Mouse (Mus musculus) intestine, embryonic 14.5 days (tissue): ENCODE results near the gene Mnt. TPM values are rescaled to one million over a fixed set of nuclear protein-coding genes. Genes with fewer than 3 reads are reported as not detected.

Source experiments
- ATAC-seq: fragments of 200-750 bp; cut with Nextera tagmentation; replicated peaks from 2 replicates; pipeline ENCODE4 v1.8.0; 2017; ENCODE audit warnings: low read depth, moderate number of reproducible peaks, moderate TSS enrichment, moderate library complexity; ENCODE audit not compliant: low FRiP score, low TSS enrichment
- DNase-seq: peaks from one replicate; pipeline ENCODE4 v3.0.0-alpha.2; 2018; ENCODE audit warnings: low spot score
- H3K27ac ChIP-seq: fragments of 300-500 bp; sonication (generic); 2 replicates; pipeline ENCODE4 v1.5.1; 2014; ENCODE audit warnings: low read depth, mild to moderate bottlenecking, control low read depth
- H3K27me3 ChIP-seq: fragments of 300-500 bp; sonication (generic); replicated peaks from 2 replicates; pipeline ENCODE4 v1.6.1; 2014; ENCODE audit warnings: low read length, control low read depth; ENCODE audit not compliant: control insufficient read depth, insufficient read depth
- H3K36me3 ChIP-seq: fragments of 300-500 bp; sonication (generic); 2 replicates; pipeline ENCODE4 v1.6.1; 2014; ENCODE audit warnings: low read length, control low read depth; ENCODE audit not compliant: control insufficient read depth, insufficient read depth
- H3K4me1 ChIP-seq: fragments of 300-500 bp; sonication (generic); replicated peaks from 2 replicates; pipeline ENCODE4 v1.6.1; 2014; ENCODE audit warnings: low read length, control low read depth, mixed read lengths; ENCODE audit not compliant: control insufficient read depth, insufficient read depth
- H3K4me2 ChIP-seq: fragments of 300-500 bp; sonication (generic); 2 replicates; pipeline ENCODE4 v1.6.1; 2014; ENCODE audit warnings: low read length
- H3K4me3 ChIP-seq: fragments of 300-500 bp; sonication (generic); 2 replicates; pipeline ENCODE4 v1.5.1; 2014; ENCODE audit warnings: low read depth, low read length, control low read depth, mixed read lengths
- H3K9ac ChIP-seq: fragments of 300-500 bp; sonication (generic); 2 replicates; pipeline ENCODE4 v1.6.1; 2014; ENCODE audit warnings: mild to moderate bottlenecking, low read length
- H3K9me3 ChIP-seq: fragments of 300-500 bp; sonication (generic); 2 replicates; pipeline ENCODE4 v1.6.1; 2016; ENCODE audit warnings: low read length, control low read depth; ENCODE audit not compliant: control insufficient read depth
- WGBS: fragments of 180-500 bp; shearing (Covaris S2); extraction: QIAGEN DNeasy Blood & Tissue Kit; methylation state at CpG from one replicate; pipeline ENCODE4 v1.1.7; 2014; 5-methylcytosine and 5-hydroxymethylcytosine counted together
- polyA plus RNA-seq: library from polyadenylated mRNA; unstranded; fragments of >200 nt; fragmentation: Nextera tagmentation; extraction: Ambion mirVana; gene quantifications from 2 replicates; pipeline ENCODE4 v1.2.1, GENCODE M21; 2014

Mnt gene
- polyA plus RNA-seq, 1 experiment from 2014 or later: 5.5 TPM

GRCm38 (mm10) chr11:74839860-74840715 lies 9.4 kb downstream of the Mnt start:
- WGBS: 94% methylated on average over 19 of the region's 19 CpGs
- DNase-seq (no peak), ATAC-seq (no peak)
- H3K27ac ChIP-seq: no peak overlapping the region
- H3K9ac ChIP-seq: no peak overlapping the region
- no peaks in the 10 kb centered on the region for H3K9me3 ChIP-seq
- peaks cover 16% of the 10 kb centered on the region for H3K36me3 ChIP-seq
- H3K4me3 ChIP-seq: no peak overlapping the region
- H3K27me3 ChIP-seq: no peaks in the 10 kb centered on the region
- peaks cover 12% of the 10 kb centered on the region for H3K4me1 ChIP-seq
- H3K4me2 ChIP-seq: no peak overlapping the region

GRCm38 (mm10) chr11:74840739-74841138 lies 10.0 kb downstream of the Mnt start:
- Histone ChIP-seq H3K9me3 (0 out of 2 replicates have a peak, but pooled peaks cover 3% of the 10 kb centered on the region), H3K4me2 (no peak overlapping the region), H3K27me3 (no peaks in the 10 kb centered on the region), H3K4me1 (peaks cover 12% of the 10 kb centered on the region), H3K27ac (no peak overlapping the region), H3K36me3 (peaks cover 16% of the 10 kb centered on the region), H3K9ac (no peak overlapping the region), H3K4me3 (no peak overlapping the region)
- DNase-seq (no peak), ATAC-seq (no peak)
- WGBS: 86% methylated on average over 8 of the region's 8 CpGs

GRCm38 (mm10) chr11:74841366-74841765 lies 10.6 kb downstream of the Mnt start:
- Histone ChIP-seq H3K9ac (no peak overlapping the region), H3K27ac (no peak overlapping the region), H3K9me3 (0 out of 2 replicates have a peak, but pooled peaks cover 4% of the 10 kb centered on the region), H3K4me1 (peaks cover 12% of the 10 kb centered on the region), H3K36me3 (peaks cover 16% of the 10 kb centered on the region), H3K4me2 (no peak overlapping the region), H3K27me3 (no peaks in the 10 kb centered on the region), H3K4me3 (no peak overlapping the region)
- ATAC-seq (no peak), DNase-seq (no peak)
- 87% methylated on average over 9 of the region's 9 CpGs for WGBS

GRCm38 (mm10) chr11:74842045-74842444 lies 11.3 kb downstream of the Mnt start:
- Histone ChIP-seq H3K4me1 (peaks cover 12% of the 10 kb centered on the region), H3K9me3 (0 out of 2 replicates have a peak, but pooled peaks cover 4% of the 10 kb centered on the region), H3K27ac (no peak overlapping the region), H3K4me2 (no peak overlapping the region), H3K9ac (no peak overlapping the region), H3K4me3 (no peak overlapping the region), H3K36me3 (peaks cover 16% of the 10 kb centered on the region), H3K27me3 (no peaks in the 10 kb centered on the region)
- no peak for ATAC-seq
- WGBS: 79% methylated on average over 13 of the region's 13 CpGs
- DNase-seq: no peak

GRCm38 (mm10) chr11:74842656-74843434 lies 12.1 kb downstream of the Mnt start:
- no peak overlapping the region for H3K4me2 ChIP-seq
- peaks cover 16% of the 10 kb centered on the region for H3K36me3 ChIP-seq
- H3K4me3 ChIP-seq: no peak overlapping the region
- no peaks in the 10 kb centered on the region for H3K27me3 ChIP-seq
- H3K9ac ChIP-seq: no peak overlapping the region
- 0 out of 2 replicates have a peak, but pooled peaks cover 4% of the 10 kb centered on the region for H3K9me3 ChIP-seq
- ATAC-seq: no peak
- WGBS: 90% methylated on average over 22 of the region's 22 CpGs
- no peak for DNase-seq
- H3K27ac ChIP-seq: no peak overlapping the region
- H3K4me1 ChIP-seq: peaks cover 6% of the 10 kb centered on the region

GRCm38 (mm10) chr11:74843435-74843714 lies 12.7 kb downstream of the Mnt start:
- no peak for DNase-seq
- no peak for ATAC-seq
- H3K9ac ChIP-seq: no peak overlapping the region
- H3K9me3 ChIP-seq: 0 out of 2 replicates have a peak, but pooled peaks cover 4% of the 10 kb centered on the region
- H3K4me2 ChIP-seq: no peak overlapping the region
- H3K27me3 ChIP-seq: no peaks in the 10 kb centered on the region
- H3K4me3 ChIP-seq: no peak overlapping the region
- H3K36me3 ChIP-seq: peaks cover 16% of the 10 kb centered on the region
- H3K27ac ChIP-seq: no peak overlapping the region
- H3K4me1 ChIP-seq: peaks cover 6% of the 10 kb centered on the region
- WGBS: 79% methylated on average over 2 of the region's 2 CpGs

GRCm38 (mm10) chr11:74843761-74844160 lies 13.0 kb downstream of the Mnt start:
- Histone ChIP-seq H3K9ac (no peak overlapping the region), H3K27me3 (no peaks in the 10 kb centered on the region), H3K4me2 (no peak overlapping the region), H3K36me3 (peaks cover 16% of the 10 kb centered on the region), H3K4me1 (peaks cover 6% of the 10 kb centered on the region), H3K9me3 (0 out of 2 replicates have a peak, but pooled peaks cover 4% of the 10 kb centered on the region), H3K4me3 (no peak overlapping the region), H3K27ac (no peak overlapping the region)
- no peak for DNase-seq
- WGBS: 55% methylated on average over 5 of the region's 5 CpGs
- no peak for ATAC-seq

GRCm38 (mm10) chr11:74845784-74846183 lies 15.1 kb downstream of the Mnt start:
- Histone ChIP-seq H3K27ac (no peak overlapping the region), H3K4me2 (no peak overlapping the region), H3K9me3 (0 out of 2 replicates have a peak, but pooled peaks cover 4% of the 10 kb centered on the region), H3K36me3 (peaks cover 16% of the 10 kb centered on the region), H3K4me1 (no peaks in the 10 kb centered on the region; the same call in 1 of the 2 replicates), H3K9ac (no peak overlapping the region), H3K27me3 (no peaks in the 10 kb centered on the region), H3K4me3 (no peak overlapping the region)
- no peak for ATAC-seq
- 66% methylated on average over 3 of the region's 3 CpGs for WGBS
- no peak for DNase-seq
